Mouse (Mus musculus) heart, embryonic 15.5 days (tissue): Measurements from ENCODE around the gene Fam171a2. TPM values are rescaled to one million over a fixed set of nuclear protein-coding genes. Genes with fewer than 3 reads are reported as not detected.

ENCODE experiments used
- microRNA-seq: library from miRNA; unstranded; fragments of <30 nt; microRNA quantifications from one replicate; pipeline ENCODE4, GENCODE M21; 2016
- polyA plus RNA-seq: library from polyadenylated mRNA; unstranded; fragments of >200 nt; fragmentation: Nextera tagmentation; extraction: Ambion mirVana; gene quantifications from 2 replicates; pipeline ENCODE4 v1.2.1, GENCODE M21; 2015

Gene Fam171a2
- polyA plus RNA-seq, 1 experiment from 2014 or later, result 2.7 TPM

Small RNA genes within 50 kb of the gene (microRNA-seq; reads per million reads assigned to microRNA genes)
- gene Mir6930, result not detected

Other genes starting within 250 kb of the Fam171a2 start
- 76.7 and 86.8 TPM in 2 replicates for gene Hdac5, start 217.5 kb downstream of the Fam171a2 start, polyA plus RNA-seq
- 8.3 and 12.7 TPM in 2 replicates for gene BC030867, start 198.8 kb downstream of the Fam171a2 start, polyA plus RNA-seq
- gene Asb16, start 178.9 kb downstream of the Fam171a2 start, polyA plus RNA-seq, result 0.05 and 0.06 TPM in 2 replicates
- 36.4 and 43.1 TPM in 2 replicates for gene Tmub2, start 162.8 kb downstream of the Fam171a2 start, polyA plus RNA-seq
- 6.8 and 8.9 TPM in 2 replicates for gene Atxn7l3, start 151.1 kb downstream of the Fam171a2 start, polyA plus RNA-seq
- 51.0 and 60.2 TPM in 2 replicates for gene Ubtf, start 127.9 kb downstream of the Fam171a2 start, polyA plus RNA-seq
- gene Slc4a1, start 81.5 kb downstream of the Fam171a2 start, polyA plus RNA-seq, result 20.2 and 31.9 TPM in 2 replicates
- 0.64 and 2.5 TPM in 2 replicates for gene Rundc3a, start 54.3 kb downstream of the Fam171a2 start, polyA plus RNA-seq
- gene Slc25a39, start 39.7 kb downstream of the Fam171a2 start, polyA plus RNA-seq, result 293 and 321 TPM in 2 replicates
- 198 and 242 TPM in 2 replicates for gene Grn, start 17.4 kb downstream of the Fam171a2 start, polyA plus RNA-seq
- 8.7 TPM in 2 replicates for gene Itga2b, start 22.4 kb upstream of the Fam171a2 start, polyA plus RNA-seq
- 34.4 and 38.4 TPM in 2 replicates for gene Gpatch8, start 108.7 kb upstream of the Fam171a2 start, polyA plus RNA-seq
- 9.7 and 13.7 TPM in 2 replicates for gene Gm11627, start 131.8 kb upstream of the Fam171a2 start, polyA plus RNA-seq
- gene Fzd2, start 156.7 kb upstream of the Fam171a2 start, polyA plus RNA-seq, result 15.1 and 20.4 TPM in 2 replicates
- 0.45 and 0.57 TPM in 2 replicates for gene Meioc, start 216.0 kb upstream of the Fam171a2 start, polyA plus RNA-seq